Mouse (Mus musculus): ENCODE results near the gene Slc25a3.

DNA sequence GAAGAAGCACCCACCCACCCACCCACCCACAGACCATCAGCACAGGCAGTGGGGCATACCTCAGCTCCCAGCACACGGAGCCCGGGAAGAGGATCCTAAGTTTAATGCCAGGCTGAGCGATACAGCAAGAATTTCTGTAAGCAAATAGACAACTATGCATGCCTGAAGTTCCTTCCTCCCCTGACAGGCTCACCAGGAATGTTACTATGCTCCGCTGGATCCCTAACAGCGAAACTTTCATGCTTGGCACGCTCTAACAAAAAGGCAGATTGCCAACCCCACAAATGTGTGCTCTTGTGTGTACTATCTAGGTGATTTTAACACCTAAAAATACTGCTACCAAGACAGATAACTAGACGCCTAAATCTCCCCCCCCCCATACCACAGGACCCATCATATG is 43.5 kb upstream of the Slc25a3 start:
- TF ChIP-seq CTCF (IDR thresholded peaks at IDR 0.05; ENCODE audit: low read depth) (no peak), EP300 (IDR thresholded peaks at IDR 0.05; ENCODE audit: low read depth) (no peak)

Measured in liver, embryonic 14.5 days (tissue).